Mouse (Mus musculus) forebrain, embryonic 16.5 days (tissue): ENCODE data around the gene M1ap. TPM values are rescaled to one million over a fixed set of nuclear protein-coding genes. Genes with fewer than 3 reads are reported as not detected.

Experiments
- ATAC-seq: fragments of 200-750 bp; cut with Nextera tagmentation; 2 replicates; pipeline ENCODE4 v1.8.0; 2017; ENCODE audit warnings: mild to moderate bottlenecking, moderate library complexity
- H3K27ac ChIP-seq: fragments of 300-500 bp; sonication (generic); 2 replicates; pipeline ENCODE4 v1.5.1; 2014; ENCODE audit warnings: low read length, control low read depth
- H3K27me3 ChIP-seq: fragments of 300-500 bp; sonication (generic); replicated peaks from 2 replicates; pipeline ENCODE4 v1.6.1; 2014; ENCODE audit warnings: low read length; ENCODE audit not compliant: control insufficient read depth, insufficient read depth
- H3K36me3 ChIP-seq: fragments of 300-500 bp; sonication (generic); 2 replicates; pipeline ENCODE4 v1.6.1; 2014; ENCODE audit not compliant: control insufficient read depth, insufficient read depth
- H3K4me1 ChIP-seq: fragments of 300-500 bp; sonication (generic); replicated peaks from 2 replicates; pipeline ENCODE4 v1.6.1; 2014; ENCODE audit warnings: low read length; ENCODE audit not compliant: control insufficient read depth, insufficient read depth
- H3K4me2 ChIP-seq: fragments of 300-500 bp; sonication (generic); 2 replicates; pipeline ENCODE4 v1.6.1; 2014; ENCODE audit warnings: mild to moderate bottlenecking, low read length, control low read depth
- H3K4me3 ChIP-seq: fragments of 300-500 bp; sonication (generic); replicated peaks from 2 replicates; pipeline ENCODE4 v1.5.1; 2014; ENCODE audit warnings: mild to moderate bottlenecking, low read length, control low read depth
- H3K9ac ChIP-seq: fragments of 300-500 bp; sonication (generic); replicated peaks from 2 replicates; pipeline ENCODE4 v1.6.1; 2014; ENCODE audit warnings: low read depth, low read length, control low read depth
- H3K9me3 ChIP-seq: fragments of 300-500 bp; sonication (generic); 2 replicates; pipeline ENCODE4 v1.6.1; 2016; ENCODE audit warnings: low read length; ENCODE audit not compliant: control insufficient read depth
- WGBS: fragments of 180-500 bp; shearing (Covaris S2); extraction: QIAGEN DNeasy Blood & Tissue Kit; methylation state at CpG from one replicate; pipeline ENCODE4 v1.1.7; 2014; 5-methylcytosine and 5-hydroxymethylcytosine counted together
- polyA plus RNA-seq: library from polyadenylated mRNA; unstranded; fragments of >200 nt; fragmentation: Nextera tagmentation; extraction: Ambion mirVana; gene quantifications from 2 replicates; pipeline ENCODE4 v1.2.1, GENCODE M21; 2015

The M1ap gene
- polyA plus RNA-seq, 1 experiment from 2014 or later, result not detected

DNA sequence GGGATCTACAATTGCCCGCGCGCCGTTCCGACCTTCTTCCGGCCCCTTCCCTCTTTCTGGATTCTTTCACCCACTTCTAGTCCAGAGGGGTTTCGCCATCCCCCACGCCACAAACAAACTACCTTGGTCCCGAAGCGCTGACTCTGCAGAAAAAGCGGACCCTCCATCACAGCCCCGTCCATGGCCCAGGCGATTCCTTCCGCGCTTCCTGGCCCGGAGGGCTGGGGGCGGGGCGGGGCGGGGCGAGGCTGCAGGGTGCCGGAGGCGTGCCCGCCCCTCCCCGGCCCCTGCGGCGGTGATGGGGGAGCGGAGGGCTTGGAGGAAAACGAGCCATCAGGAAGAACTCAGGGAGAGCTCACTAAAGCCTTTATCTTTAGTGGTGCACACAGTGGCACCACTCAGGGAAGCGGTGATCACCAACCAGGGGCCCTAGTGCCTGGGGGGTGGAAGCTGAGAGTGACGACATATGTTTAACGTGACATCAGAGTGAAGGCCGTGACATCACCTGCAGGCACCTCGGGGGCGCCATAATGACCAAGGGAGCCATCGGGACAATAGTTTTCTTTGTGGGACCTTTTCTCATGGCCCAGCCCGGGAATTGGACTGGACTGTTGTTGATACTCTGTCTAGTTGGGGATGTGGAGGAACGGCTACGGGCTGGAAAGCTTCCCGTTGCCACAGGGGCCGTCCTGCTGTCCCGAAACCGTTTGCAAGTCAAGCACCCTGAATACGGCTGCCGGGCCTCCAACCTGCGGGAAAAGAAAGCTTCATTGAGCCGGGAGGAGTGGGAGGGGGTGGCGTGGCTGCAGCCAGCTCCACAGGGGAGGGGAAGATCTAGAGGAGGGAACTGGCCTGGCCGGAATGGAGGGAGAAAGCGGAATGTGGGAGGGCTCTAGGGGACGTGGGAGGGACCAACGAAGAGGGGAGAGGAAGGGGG is 86.8 kb downstream of the M1ap start, which contains the start of the genes Dok1 and Loxl3:
TSS of gene Dok1 (minus strand) at position 223 of the 937 bp plus-strand sequence.
TSS of gene Loxl3 (plus strand) at position 925 of the 937 bp plus-strand sequence.
- Histone ChIP-seq H3K9ac (peak within 1 kb of the TSS; percentile 27), H3K36me3 (no peaks in the 10 kb centered on the region), H3K9me3 (no peaks in the 10 kb centered on the region), H3K27me3 (peaks cover 20% of the 10 kb centered on the region), H3K4me3 (peak within 1 kb of the TSS; percentile 45), H3K4me2 (peak within 1 kb of the TSS; percentile 61), H3K27ac (0 out of 2 replicates have a peak within 1 kb of the TSS, but pooled peaks have one; percentile 16), H3K4me1 (peaks cover 25% of the 10 kb centered on the region)
- under 1% methylated on average over 46 of the region's 51 CpGs for WGBS
- peak; percentile 75 for ATAC-seq

- H3K36me3 ChIP-seq, result no peaks in the 10 kb centered on the region
- 18% methylated on average over 5 of the region's 5 CpGs for WGBS
Observed at GRCm38 (mm10) chr6:83034463-83035055, 87.9 kb downstream of the M1ap start.

GRCm38 (mm10) chr6:83037188-83037587 is 90.5 kb downstream of the M1ap start:
- 76% methylated on average over 8 of the region's 8 CpGs for WGBS

More at GRCm38 (mm10) chr6:83034463-83035055, 87.9 kb downstream of the M1ap start:
- Histone ChIP-seq H3K9ac (no peak overlapping the region), H3K4me3 (peak overlapping the region; percentile 45), H3K4me1 (peaks cover 28% of the 10 kb centered on the region), H3K9me3 (no peaks in the 10 kb centered on the region), H3K27me3 (peaks cover 20% of the 10 kb centered on the region), H3K27ac (no peak overlapping the region), H3K4me2 (peak overlapping the region; percentile 61)
- ATAC-seq, result no peak

DNA sequence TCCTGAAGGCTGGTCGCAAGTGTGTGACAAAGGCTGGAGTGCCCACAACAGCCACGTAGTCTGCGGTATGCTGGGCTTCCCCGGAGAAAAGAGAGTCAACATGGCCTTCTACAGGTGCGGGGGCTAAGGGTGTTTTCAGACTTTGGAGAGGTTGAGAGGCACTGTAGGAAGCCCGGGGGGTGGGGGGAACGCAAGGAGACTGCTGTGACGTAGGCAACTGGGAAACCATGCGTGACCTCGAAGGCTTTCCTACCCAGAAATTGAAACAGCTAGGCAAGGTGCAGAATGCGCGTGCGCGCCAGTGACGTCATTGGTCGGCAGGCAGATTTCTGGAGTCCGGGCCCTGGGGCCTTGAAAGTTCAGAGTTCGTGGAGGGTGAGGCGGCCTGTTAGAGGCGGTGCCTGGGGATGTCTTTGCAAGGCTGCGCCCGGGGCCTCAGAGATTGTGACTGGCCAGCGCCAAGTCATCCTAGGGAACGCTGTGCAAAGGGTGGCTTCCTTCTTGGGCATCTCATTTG is 91.9 kb downstream of the M1ap start:
- 7% methylated on average over 24 of the region's 24 CpGs for WGBS
- peak overlapping the region; percentile 43 for H3K9ac ChIP-seq
- ATAC-seq, result peak; percentile 53

More at GRCm38 (mm10) chr6:83037188-83037587, 90.5 kb downstream of the M1ap start:
- no peak for ATAC-seq
- Histone ChIP-seq H3K4me3 (no peak overlapping the region), H3K27ac (no peak overlapping the region), H3K9ac (no peak overlapping the region), H3K9me3 (no peaks in the 10 kb centered on the region), H3K4me1 (peaks cover 28% of the 10 kb centered on the region), H3K27me3 (peaks cover 9% of the 10 kb centered on the region), H3K36me3 (no peaks in the 10 kb centered on the region), H3K4me2 (no peak overlapping the region)

DNA sequence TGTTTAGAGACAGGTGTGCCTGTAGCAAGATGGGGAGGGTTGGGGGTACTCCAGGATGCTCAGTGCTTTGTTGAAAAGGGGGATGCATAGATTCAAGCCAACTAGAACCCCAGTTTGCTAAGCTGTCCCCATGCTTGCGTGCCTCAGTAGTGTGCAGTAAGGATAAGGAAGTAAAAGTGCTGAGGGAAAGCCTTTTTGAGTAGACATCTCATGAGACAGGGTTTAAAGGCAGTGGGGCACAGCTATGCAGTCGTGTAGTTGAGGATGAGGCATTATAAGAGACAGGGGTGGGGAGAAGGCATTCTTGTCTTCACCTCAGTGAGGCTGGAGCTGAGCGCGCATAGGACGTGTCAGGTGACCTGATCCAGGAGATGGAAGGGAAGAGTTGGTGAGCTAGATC is 93.9 kb downstream of the M1ap start:
- no peak overlapping the region for H3K4me2 ChIP-seq
- no peak overlapping the region for H3K4me3 ChIP-seq
- no peaks in the 10 kb centered on the region for H3K27me3 ChIP-seq
- H3K9ac ChIP-seq, result no peak overlapping the region
- no peak for ATAC-seq
- no peaks in the 10 kb centered on the region for H3K36me3 ChIP-seq
- H3K27ac ChIP-seq, result no peak overlapping the region
- 70% methylated on average over 5 of the region's 5 CpGs for WGBS
- H3K4me1 ChIP-seq, result peaks cover 8% of the 10 kb centered on the region
- H3K9me3 ChIP-seq, result no peaks in the 10 kb centered on the region

More for the DNA sequence above, 91.9 kb downstream of the M1ap start:
- peak overlapping the region; percentile 75 for H3K4me2 ChIP-seq
- H3K27ac ChIP-seq, result no peak overlapping the region
- peaks cover 16% of the 10 kb centered on the region for H3K4me1 ChIP-seq
- H3K9me3 ChIP-seq, result no peaks in the 10 kb centered on the region
- H3K36me3 ChIP-seq, result no peaks in the 10 kb centered on the region
- H3K4me3 ChIP-seq, result peak overlapping the region; percentile 40
- peaks cover under 1% of the 10 kb centered on the region; the same call in 1 of the 2 replicates for H3K27me3 ChIP-seq

DNA sequence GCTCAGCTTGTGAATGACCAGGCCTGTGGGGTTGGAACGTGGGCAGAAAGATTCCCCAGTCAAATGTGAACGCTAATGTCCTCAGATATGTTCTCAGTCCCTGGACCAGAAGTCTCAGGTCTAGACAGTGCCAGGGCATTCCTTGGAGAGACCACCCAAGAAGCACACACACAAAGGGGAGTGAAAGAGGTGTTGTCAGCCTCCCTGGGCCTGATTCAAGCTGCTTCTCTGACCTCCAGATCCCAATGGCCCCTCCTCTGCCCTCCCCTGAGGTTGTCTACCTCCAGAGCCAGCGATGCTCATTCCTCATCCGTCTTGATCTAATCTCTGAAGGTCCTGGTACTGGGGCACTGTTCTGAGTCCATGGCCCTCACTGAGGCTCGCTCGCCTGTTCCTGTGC is 96.9 kb downstream of the M1ap start:
- no peaks in the 10 kb centered on the region for H3K27me3 ChIP-seq
- no peaks in the 10 kb centered on the region for H3K36me3 ChIP-seq
- no peak overlapping the region for H3K4me2 ChIP-seq
- no peak overlapping the region for H3K9ac ChIP-seq
- H3K4me3 ChIP-seq, result no peak overlapping the region
- no peak overlapping the region for H3K27ac ChIP-seq
- H3K9me3 ChIP-seq, result no peaks in the 10 kb centered on the region
- peaks cover 3% of the 10 kb centered on the region for H3K4me1 ChIP-seq
- ATAC-seq, result no peak
- 65% methylated on average over 6 of the region's 6 CpGs for WGBS

DNA sequence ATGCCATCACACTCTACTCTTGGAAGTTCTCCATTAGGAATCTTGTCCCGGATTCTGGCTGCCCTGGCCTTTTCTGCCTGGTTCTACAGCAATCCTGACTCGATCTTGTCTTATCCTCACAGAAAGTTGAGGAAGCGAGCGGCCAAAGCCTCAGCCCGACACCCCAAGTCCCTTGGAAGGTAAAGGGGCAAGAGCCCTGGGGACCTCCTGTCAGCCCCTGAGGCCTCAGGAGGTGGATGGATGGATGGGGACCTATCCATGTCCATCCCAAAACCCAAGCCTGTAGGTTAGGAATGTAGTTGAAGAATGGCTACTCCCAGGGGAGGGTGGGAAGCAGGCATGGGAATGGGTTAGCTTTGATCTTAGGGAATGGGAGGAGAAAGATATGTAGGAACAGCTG is 97.3 kb downstream of the M1ap start:
- H3K9me3 ChIP-seq, result no peaks in the 10 kb centered on the region
- no peak overlapping the region for H3K27ac ChIP-seq

DNA sequence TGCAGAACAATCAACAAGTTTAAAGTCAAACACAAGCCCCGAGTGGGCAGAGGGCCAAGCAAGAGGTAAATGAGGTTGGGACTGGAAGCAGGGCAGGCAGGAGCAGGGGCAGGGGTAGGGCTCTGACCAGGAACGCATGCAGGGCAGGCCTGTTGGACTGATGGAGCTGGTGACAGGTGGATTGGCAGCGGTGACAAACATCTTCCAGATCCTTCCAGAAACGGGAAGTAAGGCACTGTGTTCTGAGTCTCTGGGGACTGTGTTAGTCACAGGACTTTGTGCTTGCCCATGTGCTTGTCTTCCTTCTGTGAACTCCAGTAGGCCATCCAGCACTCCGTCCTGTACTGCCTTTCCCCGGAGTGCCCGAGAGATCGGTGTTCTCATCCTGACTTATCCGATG is 98.0 kb downstream of the M1ap start:
- Histone ChIP-seq H3K36me3 (no peaks in the 10 kb centered on the region), H3K4me3 (no peak overlapping the region), H3K4me2 (no peak overlapping the region), H3K27ac (no peak overlapping the region), H3K9me3 (no peaks in the 10 kb centered on the region), H3K27me3 (no peaks in the 10 kb centered on the region), H3K4me1 (no peaks in the 10 kb centered on the region), H3K9ac (no peak overlapping the region)
- no peak for ATAC-seq
- 78% methylated on average over 9 of the region's 9 CpGs for WGBS

More for the DNA sequence above, 97.3 kb downstream of the M1ap start:
- Histone ChIP-seq H3K4me2 (no peak overlapping the region), H3K4me3 (no peak overlapping the region), H3K9ac (no peak overlapping the region), H3K4me1 (no peaks in the 10 kb centered on the region), H3K27me3 (no peaks in the 10 kb centered on the region), H3K36me3 (no peaks in the 10 kb centered on the region)
- ATAC-seq, result no peak
- 90% methylated on average over 5 of the region's 5 CpGs for WGBS

DNA sequence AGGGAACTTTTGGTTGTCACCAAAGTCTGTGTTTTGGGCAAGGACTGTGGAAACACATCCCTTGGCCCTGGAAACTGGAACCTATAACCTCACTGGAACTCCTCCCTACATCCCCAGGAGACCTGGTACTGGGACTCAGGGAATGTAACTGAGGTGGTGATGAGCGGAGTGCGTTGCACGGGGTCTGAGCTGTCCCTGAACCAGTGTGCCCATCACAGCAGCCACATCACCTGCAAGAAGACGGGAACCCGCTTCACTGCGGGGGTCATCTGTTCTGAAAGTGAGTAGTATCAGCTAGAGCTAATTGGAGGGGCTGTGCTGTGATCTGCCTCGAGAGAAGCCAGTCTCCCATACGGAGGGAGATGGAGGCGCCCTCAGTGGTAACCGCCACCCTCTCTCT is 102.7 kb downstream of the M1ap start:
- Histone ChIP-seq H3K9ac (no peak overlapping the region), H3K27me3 (no peaks in the 10 kb centered on the region), H3K4me1 (peaks cover 13% of the 10 kb centered on the region), H3K36me3 (peaks cover 6% of the 10 kb centered on the region; the same call in 1 of the 2 replicates), H3K4me2 (no peak overlapping the region), H3K27ac (no peak overlapping the region), H3K9me3 (no peaks in the 10 kb centered on the region), H3K4me3 (no peak overlapping the region)
- WGBS, result 75% methylated on average over 10 of the region's 10 CpGs
- no peak for ATAC-seq
